Comparison of ENCODE assay signal across 8 mouse cellular contexts in genomic region chr14:4855299-4855980, GRCm38 (mm10). TPM values are rescaled to one million over a fixed set of nuclear protein-coding genes. Genes with fewer than 3 reads are reported as not detected.
DNase-seq lines count a peak whose midpoint lies in the region; ATAC-seq lines count a peak whose summit lies in the region.
"Not testable (repeated sequence)": the region's sequence is repeated elsewhere in the genome, so short reads cannot be mapped to it uniquely, and the experiment has no call there.
"Had no signal": no experiment of that assay in that cellular context is flagged by ENCODE, and none has a peak within 500 bp of the region (broad histone marks: within the 10 kb centered on the region; RNA-seq: fewer than 3 reads in every experiment).

TSS of gene Gm3264 (plus strand) at chr14:4855576.

- not testable (repeated sequence) for H3K4me1 ChIP-seq in forebrain, embryonic 15.5 days; heart, embryonic 14.5 days (ENCODE audit: control insufficient read depth in 2 of 2, insufficient read depth in 2 of 2, low read length in 2 of 2); intestine, embryonic 15.5 days (replicated peaks); limb, embryonic 11.5 days (ENCODE audit: control insufficient read depth, insufficient read depth, low read length); midbrain, embryonic 10.5 days

- H3K27me3 ChIP-seq in forebrain, embryonic 15.5 days; heart, embryonic 14.5 days (ENCODE audit: control insufficient read depth, insufficient read depth, low read length); intestine, embryonic 15.5 days (replicated peaks); limb, embryonic 11.5 days (ENCODE audit: control insufficient read depth, insufficient read depth, low read length); midbrain, embryonic 10.5 days (ENCODE audit: low read depth, poor library complexity, severe bottlenecking): not testable (repeated sequence)

- H3K4me2 ChIP-seq in forebrain, embryonic 15.5 days (replicated peaks), result peak within 1 kb of the TSS; percentile 50
- H3K4me2 ChIP-seq in heart, embryonic 14.5 days (ENCODE audit: low read length), result peak within 1 kb of the TSS; percentile 56
- H3K4me2 ChIP-seq in intestine, embryonic 15.5 days (replicated peaks), result peak within 1 kb of the TSS; percentile 66
- peak within 1 kb of the TSS; percentile 40 for H3K4me2 ChIP-seq in limb, embryonic 11.5 days (ENCODE audit: low read depth, severe bottlenecking)

- H3K36me3 ChIP-seq in forebrain, embryonic 15.5 days; heart, embryonic 14.5 days (ENCODE audit: control insufficient read depth, insufficient read depth, low read length); intestine, embryonic 15.5 days; limb, embryonic 11.5 days (ENCODE audit: control insufficient read depth, insufficient read depth, low read length); midbrain, embryonic 10.5 days: not testable (repeated sequence)

- H3K9me3 ChIP-seq in forebrain, embryonic 15.5 days; heart, embryonic 14.5 days (ENCODE audit: control insufficient read depth, low read length); intestine, embryonic 15.5 days; limb, embryonic 11.5 days (ENCODE audit: control insufficient read depth, low read length); midbrain, embryonic 10.5 days (replicated peaks): not testable (repeated sequence)

- ATAC-seq in forebrain, embryonic 15.5 days (replicated peaks); heart, embryonic 14.5 days (ENCODE audit: insufficient number of reproducible peaks, insufficient read depth, low FRiP score, low read depth); intestine, embryonic 15.5 days; limb, embryonic 11.5 days (ENCODE audit: insufficient number of reproducible peaks, low FRiP score, low TSS enrichment, low read depth): not testable (repeated sequence)

- WGBS in forebrain, embryonic 15.5 days, result 3% methylated on average over 46 of the region's 59 CpGs
- 4% methylated on average over 32 of the region's 59 CpGs for WGBS in heart, embryonic 14.5 days
- WGBS in intestine, embryonic 15.5 days, result 5% methylated on average over 47 of the region's 59 CpGs
- WGBS in limb, embryonic 11.5 days, result 23% methylated on average over 17 of the region's 59 CpGs
- WGBS in midbrain, embryonic 10.5 days, result 5% methylated on average over 40 of the region's 59 CpGs

- H3K4me3 ChIP-seq in forebrain, embryonic 15.5 days, result peak within 1 kb of the TSS; percentile 47
- H3K4me3 ChIP-seq in heart, embryonic 14.5 days (ENCODE audit: control insufficient read depth in 1 of 2, insufficient read depth in 1 of 2, low read depth in 1 of 2, low read length in 2 of 2), result peak within 1 kb of the TSS; percentile 33 to 44
- peak within 1 kb of the TSS; percentile 31 for H3K4me3 ChIP-seq in intestine, embryonic 15.5 days (replicated peaks)
- peak within 1 kb of the TSS; percentile 20 for H3K4me3 ChIP-seq in limb, embryonic 11.5 days (ENCODE audit: low read depth, low read length)
- peak within 1 kb of the TSS; percentile 54 for H3K4me3 ChIP-seq in midbrain, embryonic 10.5 days

- H3K27ac ChIP-seq in forebrain, embryonic 15.5 days (replicated peaks); heart, embryonic 14.5 days (replicated peaks in 1 of 2; ENCODE audit: control insufficient read depth in 1 of 2, insufficient read depth in 1 of 2, low read depth in 2 of 2, low read length in 2 of 2); intestine, embryonic 15.5 days; limb, embryonic 11.5 days (replicated peaks; ENCODE audit: low read depth, low read length): not testable (repeated sequence)
- H3K27ac ChIP-seq in midbrain, embryonic 10.5 days (replicated peaks), result peak within 1 kb of the TSS; percentile 79

- H3K9ac ChIP-seq in forebrain, embryonic 15.5 days (replicated peaks), result peak within 1 kb of the TSS; percentile 64
- 0 out of 2 replicates have a peak within 1 kb of the TSS, but pooled peaks have one; percentile 11 for H3K9ac ChIP-seq in heart, embryonic 14.5 days (ENCODE audit: low read length)
- H3K9ac ChIP-seq in intestine, embryonic 15.5 days; limb, embryonic 11.5 days (ENCODE audit: low read length): not testable (repeated sequence)

- peak; percentile 2 to 9 for DNase-seq in cerebellum, postnatal 25 days
- peak; percentile 36 for DNase-seq in limb, embryonic 11.5 days (ENCODE audit: low spot score)
- DNase-seq in midbrain, embryonic 10.5 days (ENCODE audit: low spot score), result peak; percentile 24
- DNase-seq in right cerebral cortex, postnatal 10 days (ENCODE audit: low spot score in 2 of 2), result peak; percentile 16 to 18

RNA-seq across cellular contexts. Expression of gene Gm3264, which starts in this region (rescaled TPM):
- polyA plus RNA-seq in forebrain, embryonic 15.5 days (2015; fragmentation: Nextera tagmentation; extraction: Ambion mirVana), result 2.3 and 3.2 TPM in 2 replicates
- polyA plus RNA-seq in heart, embryonic 14.5 days (2014; fragmentation: Nextera tagmentation; extraction: Ambion mirVana), result 0.81 and 2.6 TPM in 2 replicates
- 0.25 TPM in 1 of 2 replicates, not detected in the other for polyA plus RNA-seq in intestine, embryonic 15.5 days (2015; fragmentation: Nextera tagmentation; extraction: Ambion mirVana)
- 0.31 and 0.58 TPM in 2 replicates for polyA plus RNA-seq in limb, embryonic 11.5 days (2014; fragmentation: Nextera tagmentation; extraction: Ambion mirVana)
- polyA plus RNA-seq in midbrain, embryonic 10.5 days (2016; fragmentation: Nextera tagmentation; extraction: Ambion mirVana), result 1.4 TPM in 1 of 2 replicates, not detected in the other
- polyA plus RNA-seq: erythroblast, embryonic 14.5 days had no signal

Comparison
In these comparisons a context has a peak if more than half of its experiments do, and no peak if none do; other contexts are left out.
1. Peak in DNase-seq, H3K4me3 ChIP-seq and H3K4me2 ChIP-seq in limb, embryonic 11.5 days; RNA of the gene not detected or under 1 TPM.